Mouse (Mus musculus) cerebellum, adult 11 months (tissue): ENCODE measurements around the gene Ndrg2.

Experiments used
- DNase-seq: peaks from one replicate; pipeline ENCODE4 v3.0.0; 2022

The Ndrg2 gene

GRCm38 (mm10) chr14:51912391-51913061, 1.4 kb downstream of the Ndrg2 start:
- no peak for DNase-seq

GRCm38 (mm10) chr14:51911301-51911700, 2.7 kb downstream of the Ndrg2 start:
- DNase-seq: no peak

GRCm38 (mm10) chr14:51906102-51906501, 7.9 kb downstream of the Ndrg2 start:
- DNase-seq: no peak

- no peak for DNase-seq
These were observed 9.3 kb downstream of the Ndrg2 start for GRCm38 (mm10) chr14:51904706-51905105.

- DNase-seq: no peak
These were observed 10.2 kb downstream of the Ndrg2 start for GRCm38 (mm10) chr14:51903782-51904181.

- DNase-seq: peak; percentile 73
These were observed 10.9 kb downstream of the Ndrg2 start for GRCm38 (mm10) chr14:51902806-51903710.

GRCm38 (mm10) chr14:51899351-51899750, 14.6 kb downstream of the Ndrg2 start:
- no peak for DNase-seq

GRCm38 (mm10) chr14:51896539-51897170, 17.3 kb downstream of the Ndrg2 start:
- no peak for DNase-seq

- DNase-seq: no peak
These were observed 17.9 kb downstream of the Ndrg2 start for GRCm38 (mm10) chr14:51896019-51896418.

- no peak for DNase-seq
These were observed 18.9 kb downstream of the Ndrg2 start for GRCm38 (mm10) chr14:51895071-51895470.

- no peak for DNase-seq
These were observed 20.1 kb downstream of the Ndrg2 start for GRCm38 (mm10) chr14:51893809-51894208.

GRCm38 (mm10) chr14:51893094-51893794, 20.7 kb downstream of the Ndrg2 start:
- DNase-seq: no peak

GRCm38 (mm10) chr14:51892191-51892939, 21.6 kb downstream of the Ndrg2 start, which contains the start of gene Slc39a2:
Gene Slc39a2, plus strand, starts transcription at chr14:51892889.
- no peak for DNase-seq

GRCm38 (mm10) chr14:51889833-51890232, 24.1 kb downstream of the Ndrg2 start:
- DNase-seq: no peak

- DNase-seq: no peak
These were observed 27.9 kb downstream of the Ndrg2 start for GRCm38 (mm10) chr14:51886051-51886450.

GRCm38 (mm10) chr14:51884598-51885331, 29.2 kb downstream of the Ndrg2 start, which contains the start of gene Mettl17:
Gene Mettl17, plus strand, starts transcription at chr14:51884842.
- DNase-seq: peak; percentile 90

- no peak for DNase-seq
These were observed 29.9 kb downstream of the Ndrg2 start for GRCm38 (mm10) chr14:51884031-51884544.

- peak; percentile 50 for DNase-seq
These were observed 30.4 kb downstream of the Ndrg2 start for GRCm38 (mm10) chr14:51883527-51884030.

- no peak for DNase-seq
These were observed 36.4 kb downstream of the Ndrg2 start for GRCm38 (mm10) chr14:51877517-51877916.

- no peak for DNase-seq
These were observed 42.2 kb downstream of the Ndrg2 start for GRCm38 (mm10) chr14:51871741-51872140.

GRCm38 (mm10) chr14:51870756-51871155, 43.2 kb downstream of the Ndrg2 start:
- no peak for DNase-seq
